Mouse (Mus musculus) lung, embryonic 15.5 days (tissue): ENCODE results near the gene Olfr1416. TPM values are rescaled to one million over a fixed set of nuclear protein-coding genes. Genes with fewer than 3 reads are reported as not detected.

Experiments used
- ATAC-seq: fragments of 200-750 bp; cut with Nextera tagmentation; 2 replicates; pipeline ENCODE4 v1.8.0; 2017; ENCODE audit warnings: moderate number of reproducible peaks, borderline replicate concordance; ENCODE audit not compliant: low FRiP score, low TSS enrichment; ENCODE audit errors: extremely low read depth
- H3K27ac ChIP-seq: fragments of 300-500 bp; sonication (generic); 2 replicates; pipeline ENCODE4 v1.5.1; 2015; ENCODE audit warnings: moderate library complexity, mild to moderate bottlenecking, inconsistent platforms
- H3K27me3 ChIP-seq: fragments of 300-500 bp; sonication (generic); 2 replicates; pipeline ENCODE4 v1.6.1; 2015; ENCODE audit warnings: inconsistent platforms
- H3K36me3 ChIP-seq: fragments of 300-500 bp; sonication (generic); 2 replicates; pipeline ENCODE4 v1.6.1; 2015; ENCODE audit warnings: inconsistent platforms
- H3K4me1 ChIP-seq: fragments of 300-500 bp; sonication (generic); 2 replicates; pipeline ENCODE4 v1.6.1; 2015; ENCODE audit warnings: inconsistent platforms
- H3K4me2 ChIP-seq: fragments of 300-500 bp; sonication (generic); 2 replicates; pipeline ENCODE4 v1.6.1; 2015; ENCODE audit warnings: inconsistent platforms, mild to moderate bottlenecking, moderate library complexity
- H3K4me3 ChIP-seq: fragments of 300-500 bp; sonication (generic); 2 replicates; pipeline ENCODE4 v1.5.1; 2015; ENCODE audit warnings: mild to moderate bottlenecking, inconsistent platforms
- H3K9ac ChIP-seq: fragments of 300-500 bp; sonication (generic); 2 replicates; pipeline ENCODE4 v1.6.1; 2015; ENCODE audit warnings: inconsistent platforms
- H3K9me3 ChIP-seq: fragments of 300-500 bp; sonication (generic); 2 replicates; pipeline ENCODE4 v1.6.1; 2016; ENCODE audit warnings: inconsistent platforms
- WGBS: fragments of 180-500 bp; shearing (Covaris S2); methylation state at CpG from one replicate; pipeline ENCODE4 v1.1.7; 2015; 5-methylcytosine and 5-hydroxymethylcytosine counted together
- polyA plus RNA-seq: library from polyadenylated mRNA; unstranded; fragments of >200 nt; fragmentation: Nextera tagmentation; extraction: Ambion mirVana; gene quantifications from 2 replicates; pipeline ENCODE4 v1.2.1, GENCODE M21; 2015

Olfr1416 gene
- polyA plus RNA-seq, 1 experiment from 2014 or later = not detected

DNA sequence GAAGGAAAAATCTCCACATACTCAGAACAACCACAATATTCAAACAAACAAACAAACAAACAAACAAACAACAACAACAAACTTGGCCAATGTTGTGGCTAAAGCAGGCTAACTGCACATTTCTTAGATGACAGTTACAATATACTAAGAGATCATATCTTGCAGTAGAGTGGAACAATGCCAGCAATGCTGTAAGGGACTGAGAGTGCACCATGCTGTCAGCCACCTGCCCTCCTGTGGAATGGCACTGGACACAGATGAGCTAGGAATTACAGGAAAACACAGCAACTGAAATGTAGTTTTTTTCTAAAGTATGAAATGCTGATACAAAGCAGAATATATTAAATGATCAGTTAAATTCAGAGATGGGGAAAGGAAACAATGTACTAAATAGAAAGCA, 27.2 kb downstream of the Olfr1416 start:
- peaks cover 86% of the 10 kb centered on the region for H3K36me3 ChIP-seq
- ATAC-seq = no peak
- no peaks in the 10 kb centered on the region for H3K4me1 ChIP-seq

DNA sequence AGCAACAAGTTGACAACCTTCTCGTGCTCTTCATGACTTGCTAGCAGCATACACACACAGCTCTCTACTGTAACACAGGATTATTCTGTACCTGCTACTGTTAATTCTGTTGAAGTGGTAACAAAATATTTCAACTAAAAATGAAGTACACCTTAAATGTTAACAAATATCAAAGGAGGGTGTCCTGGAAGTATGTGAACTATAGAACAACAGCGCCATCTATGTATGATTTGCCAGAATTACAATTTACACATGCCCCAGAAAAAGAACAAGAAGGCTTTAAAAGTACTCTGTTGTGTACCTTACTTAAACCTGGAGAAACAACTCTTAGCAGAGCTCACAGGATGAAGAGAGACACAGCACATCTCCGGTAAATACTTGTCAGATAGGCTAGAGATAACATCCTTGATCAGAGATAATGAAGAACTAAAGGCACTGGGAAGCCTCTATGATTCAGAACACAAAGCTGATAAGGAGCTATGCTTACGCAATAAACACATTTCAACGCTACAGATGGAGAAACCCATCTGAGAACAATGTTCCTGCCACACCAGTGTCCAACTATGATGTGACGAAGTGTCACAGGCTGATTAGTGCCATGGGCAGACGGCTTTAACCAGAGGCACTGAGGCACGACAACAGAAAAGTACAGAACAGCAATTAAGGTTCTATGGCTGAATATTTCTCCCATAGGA, 31.0 kb downstream of the Olfr1416 start:
- no peak for ATAC-seq
- Histone ChIP-seq H3K9me3 (no peaks in the 10 kb centered on the region), H3K9ac (no peak overlapping the region), H3K27ac (no peak overlapping the region), H3K4me3 (no peak overlapping the region), H3K36me3 (peaks cover 82% of the 10 kb centered on the region), H3K4me1 (no peaks in the 10 kb centered on the region), H3K27me3 (no peaks in the 10 kb centered on the region), H3K4me2 (no peak overlapping the region)
- 63% methylated on average over 8 of the region's 8 CpGs for WGBS

More for the DNA sequence above, 27.2 kb downstream of the Olfr1416 start:
- Histone ChIP-seq H3K4me2 (no peak overlapping the region), H3K9me3 (no peaks in the 10 kb centered on the region), H3K4me3 (no peak overlapping the region), H3K27ac (no peak overlapping the region), H3K9ac (no peak overlapping the region), H3K27me3 (no peaks in the 10 kb centered on the region)

GRCm38 (mm10) chr1:92448293-92448692, 36.6 kb downstream of the Olfr1416 start:
- H3K27ac ChIP-seq = no peak overlapping the region
- no peaks in the 10 kb centered on the region for H3K9me3 ChIP-seq
- no peak overlapping the region for H3K9ac ChIP-seq
- H3K4me2 ChIP-seq = no peak overlapping the region
- no peaks in the 10 kb centered on the region for H3K27me3 ChIP-seq
- 77% methylated on average over 3 of the region's 3 CpGs for WGBS
- no peak overlapping the region for H3K4me3 ChIP-seq
- no peaks in the 10 kb centered on the region for H3K4me1 ChIP-seq
- H3K36me3 ChIP-seq = peaks cover 81% of the 10 kb centered on the region
- no peak for ATAC-seq

DNA sequence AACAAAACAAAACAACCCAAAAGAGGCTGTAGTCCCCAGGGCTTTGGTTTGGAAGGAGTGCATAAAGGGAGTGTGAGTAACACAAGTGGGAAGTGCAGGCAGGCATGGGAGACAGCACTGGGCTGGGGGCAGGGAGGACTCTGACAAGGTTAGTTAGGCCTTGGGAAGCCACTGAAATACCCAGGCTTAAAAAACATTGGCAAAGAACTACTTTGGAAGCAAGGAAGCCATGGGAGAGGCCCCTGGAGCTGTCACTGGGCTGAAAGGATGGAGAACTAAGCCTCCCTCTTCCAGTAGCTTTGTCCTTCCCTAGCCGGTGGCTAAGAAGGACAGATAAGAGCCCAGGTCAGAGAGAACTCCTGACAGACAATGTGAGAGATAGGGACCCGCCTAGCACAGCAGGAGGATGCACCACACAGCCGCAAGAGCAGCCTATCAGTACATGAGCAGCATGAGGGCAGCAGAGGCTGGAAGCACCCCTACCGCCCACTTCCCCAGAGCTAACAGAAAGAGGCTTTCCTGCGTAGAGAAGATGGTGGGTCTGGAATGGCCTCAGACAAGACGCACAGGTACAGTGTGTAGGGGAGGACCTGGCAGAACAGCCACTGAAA, 43.4 kb downstream of the Olfr1416 start:
- H3K27me3 ChIP-seq = no peaks in the 10 kb centered on the region
- peaks cover 46% of the 10 kb centered on the region for H3K36me3 ChIP-seq
- no peak for ATAC-seq
- 76% methylated on average over 6 of the region's 6 CpGs for WGBS
- no peak overlapping the region for H3K4me3 ChIP-seq
- H3K27ac ChIP-seq = no peak overlapping the region
- H3K9me3 ChIP-seq = no peaks in the 10 kb centered on the region
- peaks cover 25% of the 10 kb centered on the region for H3K4me1 ChIP-seq
- no peak overlapping the region for H3K4me2 ChIP-seq
- H3K9ac ChIP-seq = no peak overlapping the region

DNA sequence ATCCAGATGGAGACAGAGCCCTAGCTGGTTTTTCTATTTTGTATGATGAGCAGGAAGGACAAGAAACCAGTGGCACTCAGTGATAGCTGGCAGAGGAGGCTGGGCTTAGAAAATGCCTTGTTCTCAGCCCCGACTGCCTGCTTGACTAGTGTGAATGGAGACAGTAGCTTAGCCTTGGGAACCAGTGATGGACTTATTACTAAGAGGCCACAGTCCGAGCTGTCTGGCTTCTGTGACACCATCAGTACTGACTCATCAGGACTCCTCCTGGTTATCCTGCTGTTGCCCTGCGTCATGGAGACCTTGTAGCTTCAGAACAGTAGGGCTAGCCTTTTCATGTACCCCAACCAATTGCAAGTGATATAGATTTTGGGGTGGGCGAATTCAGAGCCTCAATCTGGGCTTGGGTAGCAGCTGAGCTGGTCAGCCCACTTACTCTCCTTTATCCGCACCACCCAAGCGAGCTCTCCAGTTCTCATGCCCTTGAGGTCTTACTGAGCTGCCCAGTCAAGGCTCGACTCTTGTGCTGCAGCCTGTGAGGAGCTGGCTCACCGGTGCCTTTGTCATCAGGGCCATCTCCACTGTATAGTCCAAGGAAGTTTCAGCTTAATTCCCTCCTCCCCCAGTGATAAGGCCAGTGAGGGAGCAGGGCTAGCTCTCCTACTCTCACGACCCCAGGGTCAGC, 44.7 kb downstream of the Olfr1416 start:
- 87% methylated on average over 9 of the region's 9 CpGs for WGBS
- no peak overlapping the region for H3K27ac ChIP-seq
- ATAC-seq = no peak

DNA sequence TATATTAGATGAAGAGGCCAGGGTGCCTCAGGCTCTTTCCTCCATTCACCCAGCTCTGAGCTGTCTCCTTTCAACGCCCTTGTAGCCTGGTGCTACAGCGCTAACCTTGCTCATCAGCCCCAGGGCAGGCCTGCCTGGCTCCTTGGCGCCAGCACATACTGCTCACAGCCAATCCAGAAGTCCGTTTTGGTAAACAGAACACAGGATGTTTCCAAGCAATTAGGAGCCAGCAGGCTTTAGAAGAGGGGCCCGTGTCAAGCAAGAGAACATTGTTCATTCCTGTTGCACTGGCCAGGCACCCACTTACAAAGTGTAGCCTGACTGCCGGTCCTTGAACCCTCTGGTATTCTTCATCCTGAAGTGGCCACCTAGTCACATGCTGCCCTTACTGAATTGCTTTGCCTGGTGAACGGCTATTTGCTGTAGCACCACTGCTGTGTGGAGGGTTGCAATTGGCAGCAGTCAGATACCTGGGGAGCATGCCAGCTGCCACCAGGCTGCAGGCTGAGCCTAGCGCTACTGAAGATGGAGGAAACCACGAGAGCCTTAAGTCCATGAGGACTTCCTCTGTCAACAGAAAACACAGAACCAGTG, 47.1 kb downstream of the Olfr1416 start:
- H3K27ac ChIP-seq = peak overlapping the region; percentile 65

More for the DNA sequence above, 44.7 kb downstream of the Olfr1416 start:
- H3K9me3 ChIP-seq = no peaks in the 10 kb centered on the region
- peaks cover 27% of the 10 kb centered on the region for H3K4me1 ChIP-seq
- no peak overlapping the region for H3K9ac ChIP-seq
- H3K4me3 ChIP-seq = no peak overlapping the region
- no peaks in the 10 kb centered on the region for H3K27me3 ChIP-seq
- H3K4me2 ChIP-seq = no peak overlapping the region
- peaks cover 39% of the 10 kb centered on the region for H3K36me3 ChIP-seq

GRCm38 (mm10) chr1:92436831-92437321, 48.0 kb downstream of the Olfr1416 start:
- peaks cover 13% of the 10 kb centered on the region; the same call in 1 of the 2 replicates for H3K36me3 ChIP-seq
- H3K9ac ChIP-seq = no peak overlapping the region
- 0 out of 2 replicates have a peak overlapping the region, but pooled peaks have one; percentile 65 for H3K27ac ChIP-seq
- H3K4me1 ChIP-seq = peaks cover 27% of the 10 kb centered on the region
- no peak overlapping the region for H3K4me2 ChIP-seq
- 47% methylated on average over 4 of the region's 4 CpGs for WGBS
- H3K9me3 ChIP-seq = no peaks in the 10 kb centered on the region
- no peak for ATAC-seq
- no peaks in the 10 kb centered on the region for H3K27me3 ChIP-seq
- no peak overlapping the region for H3K4me3 ChIP-seq

More for the DNA sequence above, 47.1 kb downstream of the Olfr1416 start:
- ATAC-seq = peak; percentile 70
- Histone ChIP-seq H3K36me3 (peaks cover 21% of the 10 kb centered on the region), H3K4me1 (peaks cover 27% of the 10 kb centered on the region), H3K27me3 (no peaks in the 10 kb centered on the region), H3K9me3 (no peaks in the 10 kb centered on the region), H3K4me2 (no peak overlapping the region), H3K9ac (no peak overlapping the region), H3K4me3 (no peak overlapping the region)
- WGBS = 13% methylated on average over 9 of the region's 9 CpGs

- WGBS = 89% methylated on average over 1 of the region's 1 CpGs
- no peak for ATAC-seq
- Histone ChIP-seq H3K4me3 (no peak overlapping the region), H3K9ac (no peak overlapping the region), H3K4me1 (peaks cover 27% of the 10 kb centered on the region), H3K36me3 (0 out of 2 replicates have a peak, but pooled peaks cover 9% of the 10 kb centered on the region), H3K27me3 (no peaks in the 10 kb centered on the region), H3K4me2 (no peak overlapping the region), H3K9me3 (no peaks in the 10 kb centered on the region), H3K27ac (no peak overlapping the region)
These were observed 49.9 kb downstream of the Olfr1416 start for GRCm38 (mm10) chr1:92434986-92435385.

GRCm38 (mm10) chr1:92432791-92433190, 52.1 kb downstream of the Olfr1416 start:
- ATAC-seq = no peak
- Histone ChIP-seq H3K9me3 (no peaks in the 10 kb centered on the region), H3K4me2 (no peak overlapping the region), H3K4me1 (peaks cover 14% of the 10 kb centered on the region), H3K27me3 (no peaks in the 10 kb centered on the region), H3K36me3 (no peaks in the 10 kb centered on the region), H3K27ac (no peak overlapping the region), H3K9ac (no peak overlapping the region), H3K4me3 (no peak overlapping the region)
- 65% methylated on average over 9 of the region's 9 CpGs for WGBS

- H3K4me2 ChIP-seq = no peak overlapping the region
- no peaks in the 10 kb centered on the region for H3K36me3 ChIP-seq
- no peak overlapping the region for H3K27ac ChIP-seq
- no peaks in the 10 kb centered on the region for H3K9me3 ChIP-seq
- H3K27me3 ChIP-seq = no peaks in the 10 kb centered on the region
- no peak overlapping the region for H3K9ac ChIP-seq
- peaks cover 7% of the 10 kb centered on the region for H3K4me1 ChIP-seq
- H3K4me3 ChIP-seq = no peak overlapping the region
- 58% methylated on average over 4 of the region's 4 CpGs for WGBS
- ATAC-seq = no peak
These were observed 52.8 kb downstream of the Olfr1416 start for GRCm38 (mm10) chr1:92432098-92432497.

DNA sequence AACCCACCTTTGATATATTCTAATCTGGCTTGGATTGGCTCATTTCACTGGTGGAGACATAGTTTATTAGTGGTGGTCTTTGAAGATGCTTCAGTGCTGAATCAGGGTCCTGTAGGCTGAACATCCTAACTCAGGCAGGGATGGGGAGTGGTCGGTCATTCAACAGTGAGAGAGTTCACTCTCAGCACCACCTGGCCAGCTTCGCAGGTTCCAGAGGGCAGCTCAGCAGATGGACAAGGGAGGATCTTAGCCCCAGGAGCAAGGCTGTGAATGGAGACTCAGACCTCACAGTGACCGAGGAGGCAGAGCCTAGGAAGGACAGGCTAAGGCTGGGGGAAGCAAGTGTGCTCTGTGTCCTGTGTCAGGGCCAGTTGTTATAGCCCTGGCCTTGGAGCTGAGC, 53.5 kb downstream of the Olfr1416 start:
- ATAC-seq = no peak
- WGBS = 70% methylated on average over 3 of the region's 3 CpGs
- Histone ChIP-seq H3K9me3 (no peaks in the 10 kb centered on the region), H3K27me3 (no peaks in the 10 kb centered on the region), H3K4me1 (no peaks in the 10 kb centered on the region; the same call in 1 of the 2 replicates), H3K9ac (no peak overlapping the region), H3K4me2 (no peak overlapping the region), H3K4me3 (no peak overlapping the region), H3K27ac (no peak overlapping the region), H3K36me3 (no peaks in the 10 kb centered on the region)
